ENCODE assay signal across 31 mouse cellular contexts in genomic region chr4:137650912-137651311, GRCm38 (mm10). TPM values are rescaled to one million over a fixed set of nuclear protein-coding genes. Genes with fewer than 3 reads are reported as not detected.
A peak's percentile ranks its signal among the peaks of the same experiment; 100 is the strongest.
DNase-seq lines count a peak whose midpoint lies in the region; ATAC-seq and TF ChIP-seq lines count a peak whose summit lies in the region.
"Had no signal": no experiment of that assay in that cellular context is flagged by ENCODE, and none has a peak within 500 bp of the region (broad histone marks: within the 10 kb centered on the region; RNA-seq: fewer than 3 reads in every experiment).

No protein-coding gene starts in this region.

- no peaks in the 10 kb centered on the region for H3K27me3 ChIP-seq in kidney, embryonic 16.5 days (ENCODE audit: insufficient read depth, low read length)
- H3K27me3 ChIP-seq in intestine, postnatal 0 days (replicated peaks; ENCODE audit: control insufficient read depth, insufficient read depth, low read length): no peaks in the 10 kb centered on the region
- no peaks in the 10 kb centered on the region for H3K27me3 ChIP-seq in liver, embryonic 15.5 days
- H3K27me3 ChIP-seq in stomach, postnatal 0 days (ENCODE audit: control insufficient read depth, insufficient read depth, low read length): no peaks in the 10 kb centered on the region
- H3K27me3 ChIP-seq: embryonic facial prominence, embryonic 13.5 days; hindbrain, embryonic 12.5 days; limb, embryonic 15.5 days; midbrain, embryonic 13.5 days had no signal

- ATAC-seq in kidney, embryonic 16.5 days (ENCODE audit: low FRiP score, low TSS enrichment): peak; percentile 61; the same call in 1 of the 2 replicates
- peak; percentile 36; the same call in 1 of the 2 replicates for ATAC-seq in intestine, postnatal 0 days
- peak; percentile 34 for ATAC-seq in liver, embryonic 15.5 days (ENCODE audit: insufficient read depth)
- peak; percentile 79 for ATAC-seq in stomach, postnatal 0 days (ENCODE audit: low FRiP score, low TSS enrichment)
- no peak for ATAC-seq in megakaryocyte, adult 5-6 weeks (ENCODE audit: poor library complexity, severe bottlenecking)
- ATAC-seq: CD4-positive, CD25-positive, alpha-beta regulatory T cell, adult 4 months; forebrain, embryonic 16.5 days; hindbrain, postnatal 0 days; midbrain, embryonic 13.5 days had no signal

- H3K4me3 ChIP-seq in kidney, embryonic 16.5 days (ENCODE audit: low read length): no peak overlapping the region
- H3K4me3 ChIP-seq in intestine, postnatal 0 days (ENCODE audit: low read depth, low read length): no peak overlapping the region
- no peak overlapping the region for H3K4me3 ChIP-seq in liver, embryonic 15.5 days (replicated peaks)
- H3K4me3 ChIP-seq in stomach, postnatal 0 days (ENCODE audit: low read depth, low read length): no peak overlapping the region
- H3K4me3 ChIP-seq: embryonic facial prominence, embryonic 13.5 days; forebrain, embryonic 10.5 days; gastrocnemius, adult 2 months; hindbrain, embryonic 12.5 days; limb, embryonic 10.5 days; limb, embryonic 15.5 days; midbrain, embryonic 13.5 days had no signal

- no peak for DNase-seq in kidney, adult 18-20 months
- DNase-seq in stomach, postnatal 0 days (ENCODE audit: low spot score): no peak
- no peak for DNase-seq in cerebellum, adult 8-10 months
- DNase-seq: adrenal gland, postnatal 14 days; cerebellum, adult 11-12 months; cerebellum, postnatal 10 days; gastrocnemius, adult 2 months; gastrocnemius, postnatal 36 days; heart, adult 18-20 months; heart, postnatal 36 days; kidney, adult 11 months; kidney, postnatal 4 days; layer of hippocampus, postnatal 36 days; lung, postnatal 4 days; right cerebral cortex, postnatal 14 days; thymus, adult 2 months; thymus, postnatal 36 days had no signal

- no peak for TF ChIP-seq CTCF in intestine, postnatal 0 days (IDR thresholded peaks at IDR 0.05; ENCODE audit: low read depth)
- TF ChIP-seq CTCF in stomach, postnatal 0 days (IDR thresholded peaks at IDR 0.05; ENCODE audit: low read depth): no peak

- H3K4me2 ChIP-seq in kidney, embryonic 16.5 days (replicated peaks; ENCODE audit: low read depth, low read length): no peak overlapping the region
- H3K4me2 ChIP-seq in intestine, postnatal 0 days (replicated peaks; ENCODE audit: low read depth): no peak overlapping the region
- H3K4me2 ChIP-seq in liver, embryonic 15.5 days: no peak overlapping the region
- no peak overlapping the region for H3K4me2 ChIP-seq in stomach, postnatal 0 days (replicated peaks; ENCODE audit: low read depth)
- H3K4me2 ChIP-seq: embryonic facial prominence, embryonic 13.5 days; heart, embryonic 11.5 days; hindbrain, embryonic 12.5 days; limb, embryonic 15.5 days; midbrain, embryonic 13.5 days had no signal

- H3K27ac ChIP-seq in kidney, embryonic 16.5 days (ENCODE audit: low read length): no peak overlapping the region
- no peak overlapping the region for H3K27ac ChIP-seq in intestine, postnatal 0 days (ENCODE audit: low read depth, low read length)
- no peak overlapping the region for H3K27ac ChIP-seq in liver, embryonic 15.5 days (replicated peaks)
- H3K27ac ChIP-seq in stomach, postnatal 0 days (replicated peaks): peak overlapping the region; percentile 40; the same call in 1 of the 2 replicates
- H3K27ac ChIP-seq: embryonic facial prominence, embryonic 13.5 days; forebrain, embryonic 10.5 days; gastrocnemius, adult 2 months; hindbrain, embryonic 12.5 days; hindbrain, postnatal 0 days; limb, embryonic 10.5 days; limb, embryonic 15.5 days; midbrain, embryonic 13.5 days had no signal

- H3K9ac ChIP-seq in kidney, embryonic 16.5 days (replicated peaks; ENCODE audit: low read length): no peak overlapping the region
- no peak overlapping the region for H3K9ac ChIP-seq in intestine, postnatal 0 days (ENCODE audit: low read depth, low read length)
- no peak overlapping the region for H3K9ac ChIP-seq in liver, embryonic 15.5 days
- H3K9ac ChIP-seq in stomach, postnatal 0 days (ENCODE audit: low read length): no peak overlapping the region
- H3K9ac ChIP-seq: embryonic facial prominence, embryonic 13.5 days; hindbrain, embryonic 12.5 days; limb, embryonic 15.5 days; midbrain, embryonic 13.5 days had no signal

- peaks cover 72% of the 10 kb centered on the region for H3K36me3 ChIP-seq in kidney, embryonic 16.5 days (ENCODE audit: insufficient read depth, low read length)
- H3K36me3 ChIP-seq in intestine, postnatal 0 days (ENCODE audit: control insufficient read depth, insufficient read depth): peaks cover 90% of the 10 kb centered on the region
- peaks cover 98% of the 10 kb centered on the region for H3K36me3 ChIP-seq in liver, embryonic 15.5 days (replicated peaks)
- peaks cover 34% of the 10 kb centered on the region for H3K36me3 ChIP-seq in stomach, postnatal 0 days (ENCODE audit: control insufficient read depth, insufficient read depth, low read length)

- TF ChIP-seq EP300 in stomach, postnatal 0 days (optimal IDR thresholded peaks at IDR 0.05): no peak

- WGBS in kidney, embryonic 16.5 days: 38% methylated on average over 5 of the region's 5 CpGs
- 46% methylated on average over 5 of the region's 5 CpGs for WGBS in intestine, postnatal 0 days
- 70% methylated on average over 5 of the region's 5 CpGs for WGBS in liver, embryonic 15.5 days (ENCODE audit: insufficient replicate concordance)
- WGBS in stomach, postnatal 0 days: 49% methylated on average over 5 of the region's 5 CpGs

- H3K9me3 ChIP-seq in kidney, embryonic 16.5 days (ENCODE audit: low read length): no peaks in the 10 kb centered on the region
- H3K9me3 ChIP-seq in intestine, postnatal 0 days (ENCODE audit: control insufficient read depth): no peaks in the 10 kb centered on the region
- no peaks in the 10 kb centered on the region for H3K9me3 ChIP-seq in liver, embryonic 15.5 days (replicated peaks)
- no peaks in the 10 kb centered on the region for H3K9me3 ChIP-seq in stomach, postnatal 0 days (ENCODE audit: control insufficient read depth, low read length)
- H3K9me3 ChIP-seq: embryonic facial prominence, embryonic 13.5 days; forebrain, embryonic 10.5 days; hindbrain, embryonic 12.5 days; limb, embryonic 10.5 days; limb, embryonic 15.5 days; midbrain, embryonic 13.5 days had no signal

- peaks cover 8% of the 10 kb centered on the region; the same call in 1 of the 2 replicates for H3K4me1 ChIP-seq in kidney, embryonic 16.5 days (ENCODE audit: insufficient read depth, low read length)
- no peaks in the 10 kb centered on the region for H3K4me1 ChIP-seq in intestine, postnatal 0 days (replicated peaks; ENCODE audit: control insufficient read depth, insufficient read depth, low read length)
- 0 out of 2 replicates have a peak, but pooled peaks cover 5% of the 10 kb centered on the region for H3K4me1 ChIP-seq in liver, embryonic 15.5 days (replicated peaks)
- H3K4me1 ChIP-seq in stomach, postnatal 0 days (replicated peaks; ENCODE audit: control insufficient read depth, insufficient read depth): no peaks in the 10 kb centered on the region
- H3K4me1 ChIP-seq: hindbrain, embryonic 12.5 days; limb, embryonic 10.5 days; limb, embryonic 15.5 days; midbrain, embryonic 13.5 days had no signal

RNA-seq across cellular contexts. Expression of gene Rap1gap, which starts 13.6 kb away (rescaled TPM):
- polyA plus RNA-seq in kidney, embryonic 16.5 days (2015; fragmentation: Nextera tagmentation; extraction: Ambion mirVana): 22.0 and 31.7 TPM in 2 replicates
- 8.9 and 9.1 TPM in 2 replicates for polyA plus RNA-seq in intestine, postnatal 0 days (2015; fragmentation: Nextera tagmentation; extraction: Ambion mirVana)
- polyA plus RNA-seq in liver, embryonic 15.5 days (2015; fragmentation: Nextera tagmentation; extraction: Ambion mirVana): 2.0 and 3.8 TPM in 2 replicates
- 70.1 and 73.0 TPM in 2 replicates for polyA plus RNA-seq in stomach, postnatal 0 days (2015; fragmentation: Nextera tagmentation; extraction: Ambion mirVana)
- total RNA-seq in megakaryocyte, adult 5-6 weeks (2015): 0.31 and 0.87 TPM in 2 replicates
- total RNA-seq in megakaryocyte, adult 5-6 weeks (2017): 0.88 and 0.98 TPM in 2 replicates

RNA-seq across cellular contexts. Expression of gene Usp48, which starts 57.4 kb away (rescaled TPM):
- polyA plus RNA-seq in kidney, embryonic 16.5 days (2015; fragmentation: Nextera tagmentation; extraction: Ambion mirVana): 62.9 and 69.8 TPM in 2 replicates
- 33.3 and 36.7 TPM in 2 replicates for polyA plus RNA-seq in intestine, postnatal 0 days (2015; fragmentation: Nextera tagmentation; extraction: Ambion mirVana)
- polyA plus RNA-seq in liver, embryonic 15.5 days (2015; fragmentation: Nextera tagmentation; extraction: Ambion mirVana): 27.1 and 27.5 TPM in 2 replicates
- polyA plus RNA-seq in stomach, postnatal 0 days (2015; fragmentation: Nextera tagmentation; extraction: Ambion mirVana): 30.0 and 35.4 TPM in 2 replicates
- total RNA-seq in megakaryocyte, adult 5-6 weeks (2015): 68.3 and 70.4 TPM in 2 replicates
- total RNA-seq in megakaryocyte, adult 5-6 weeks (2017): 65.5 and 77.5 TPM in 2 replicates
